Mouse (Mus musculus): ENCODE data around the gene Gm20708. TPM values are rescaled to one million over a fixed set of nuclear protein-coding genes. Genes with fewer than 3 reads are reported as not detected.
A peak's percentile ranks its signal among the peaks of the same experiment; 100 is the strongest.
"Not testable (repeated sequence)": the region's sequence is repeated elsewhere in the genome, so short reads cannot be mapped to it uniquely, and the experiment has no call there.

Gm20708 gene
- polyA plus RNA-seq, 1 experiment from 2014 or later: 0.18 TPM

DNA sequence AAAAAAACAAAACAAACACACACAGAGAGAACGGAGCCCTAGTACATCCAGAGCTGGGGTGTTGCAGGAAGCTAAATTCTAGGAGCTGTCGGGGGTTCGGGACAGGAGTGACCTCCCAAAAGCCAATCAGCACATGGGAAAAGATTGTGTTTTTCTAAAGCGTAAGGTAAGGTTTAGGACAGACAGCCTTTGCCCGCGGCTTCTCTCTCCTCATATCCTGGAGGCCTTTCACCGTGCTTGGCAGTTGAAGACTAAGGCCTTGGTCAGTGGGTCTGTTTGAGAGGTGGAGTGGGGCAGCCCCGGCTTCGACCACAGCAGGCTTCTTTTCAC, 26.8 kb upstream of the Gm20708 start:
- Histone ChIP-seq H3K36me3 (ENCODE audit: control insufficient read depth, insufficient read depth, low read length) (no peaks in the 10 kb centered on the region), H3K9ac (ENCODE audit: low read length) (peak overlapping the region; percentile 18; the same call in 1 of the 2 replicates), H3K4me2 (replicated peaks; ENCODE audit: low read depth) (peak overlapping the region; percentile 43), H3K4me1 (replicated peaks; ENCODE audit: control insufficient read depth, insufficient read depth) (peaks cover 9% of the 10 kb centered on the region), H3K27ac (replicated peaks) (peak overlapping the region; percentile 63), H3K27me3 (ENCODE audit: control insufficient read depth, insufficient read depth, low read length) (no peaks in the 10 kb centered on the region), H3K4me3 (ENCODE audit: low read depth, low read length) (peak overlapping the region; percentile 16; the same call in 1 of the 2 replicates), H3K9me3 (ENCODE audit: control insufficient read depth, low read length) (no peaks in the 10 kb centered on the region)
- ATAC-seq (ENCODE audit: low FRiP score, low TSS enrichment) (no peak), DNase-seq (ENCODE audit: low spot score) (no peak)
- TF ChIP-seq CTCF (IDR thresholded peaks at IDR 0.05; ENCODE audit: low read depth): no peak
- TF ChIP-seq EP300 (optimal IDR thresholded peaks at IDR 0.05): no peak
- WGBS: 63% methylated on average over 9 of the region's 9 CpGs

DNA sequence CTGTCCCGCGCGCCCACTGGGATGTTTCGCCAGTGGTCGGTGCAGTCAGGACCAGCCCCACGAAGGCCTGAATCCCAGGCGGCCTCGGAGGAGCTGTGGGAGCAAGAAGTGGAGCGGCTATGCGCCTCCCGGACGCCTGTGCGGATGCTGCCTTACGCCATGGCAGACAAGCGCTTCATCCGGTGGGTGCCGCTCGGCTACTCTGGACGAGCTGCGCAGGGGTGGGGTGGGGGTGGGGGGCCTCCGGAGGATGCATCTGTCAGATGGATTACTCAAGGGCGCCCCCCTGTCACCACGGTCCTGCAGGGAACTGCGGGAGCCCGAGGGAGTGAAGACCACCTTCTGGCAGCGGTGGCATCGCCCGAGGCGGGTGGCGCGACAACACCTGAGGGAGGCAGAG, 26.4 kb upstream of the Gm20708 start:
- no peaks in the 10 kb centered on the region for H3K36me3 ChIP-seq (ENCODE audit: control insufficient read depth, insufficient read depth, low read length)
- TF ChIP-seq CTCF (IDR thresholded peaks at IDR 0.05; ENCODE audit: low read depth): peak; percentile 58
- no peak for TF ChIP-seq EP300 (optimal IDR thresholded peaks at IDR 0.05)
- H3K27me3 ChIP-seq (ENCODE audit: control insufficient read depth, insufficient read depth, low read length): no peaks in the 10 kb centered on the region
- no peak for ATAC-seq (ENCODE audit: low FRiP score, low TSS enrichment)
- peaks cover 9% of the 10 kb centered on the region for H3K4me1 ChIP-seq (replicated peaks; ENCODE audit: control insufficient read depth, insufficient read depth)
- H3K4me2 ChIP-seq (replicated peaks; ENCODE audit: low read depth): peak overlapping the region; percentile 43
- H3K9me3 ChIP-seq (ENCODE audit: control insufficient read depth, low read length): no peaks in the 10 kb centered on the region
- peak overlapping the region; percentile 63 for H3K27ac ChIP-seq (replicated peaks)
- peak overlapping the region; percentile 16 for H3K4me3 ChIP-seq (ENCODE audit: low read depth, low read length)
- 14% methylated on average over 31 of the region's 31 CpGs for WGBS
- peak; percentile 53 for DNase-seq (ENCODE audit: low spot score)
- peak overlapping the region; percentile 35 for H3K9ac ChIP-seq (ENCODE audit: low read length)

- no peak for TF ChIP-seq CTCF (IDR thresholded peaks at IDR 0.05; ENCODE audit: low read depth)
- no peak for TF ChIP-seq EP300 (optimal IDR thresholded peaks at IDR 0.05)
- peak overlapping the region; percentile 35 for H3K9ac ChIP-seq (ENCODE audit: low read length)
- no peak overlapping the region for H3K4me3 ChIP-seq (ENCODE audit: low read depth, low read length)
- peaks cover 9% of the 10 kb centered on the region for H3K4me1 ChIP-seq (replicated peaks; ENCODE audit: control insufficient read depth, insufficient read depth)
- peak overlapping the region; percentile 43; the same call in 1 of the 2 replicates for H3K4me2 ChIP-seq (replicated peaks; ENCODE audit: low read depth)
- WGBS: 56% methylated on average over 10 of the region's 10 CpGs
- no peak overlapping the region for H3K27ac ChIP-seq (replicated peaks)
- peak; percentile 74 for DNase-seq (ENCODE audit: low spot score)
- H3K36me3 ChIP-seq (ENCODE audit: control insufficient read depth, insufficient read depth, low read length): no peaks in the 10 kb centered on the region
- no peaks in the 10 kb centered on the region for H3K9me3 ChIP-seq (ENCODE audit: control insufficient read depth, low read length)
- no peaks in the 10 kb centered on the region for H3K27me3 ChIP-seq (ENCODE audit: control insufficient read depth, insufficient read depth, low read length)
- peak; percentile 11; the same call in 1 of the 2 replicates for ATAC-seq (ENCODE audit: low FRiP score, low TSS enrichment)
Measured at GRCm38 (mm10) chr11:117783683-117784309, 25.7 kb upstream of the Gm20708 start.

GRCm38 (mm10) chr11:117786294-117786693, 23.2 kb upstream of the Gm20708 start:
- TF ChIP-seq CTCF (IDR thresholded peaks at IDR 0.05; ENCODE audit: low read depth) (peak; percentile 82), EP300 (optimal IDR thresholded peaks at IDR 0.05) (no peak)

GRCm38 (mm10) chr11:117788481-117788880, 21.0 kb upstream of the Gm20708 start:
- H3K4me3 ChIP-seq (ENCODE audit: low read depth, low read length); DNase-seq (ENCODE audit: low spot score); H3K27ac ChIP-seq (replicated peaks); H3K4me1 ChIP-seq (replicated peaks; ENCODE audit: control insufficient read depth, insufficient read depth); H3K27me3 ChIP-seq (ENCODE audit: control insufficient read depth, insufficient read depth, low read length); H3K9me3 ChIP-seq (ENCODE audit: control insufficient read depth, low read length); H3K9ac ChIP-seq (ENCODE audit: low read length); H3K36me3 ChIP-seq (ENCODE audit: control insufficient read depth, insufficient read depth, low read length); ATAC-seq (ENCODE audit: low FRiP score, low TSS enrichment); H3K4me2 ChIP-seq (replicated peaks; ENCODE audit: low read depth): not testable (repeated sequence)
- WGBS: 76% methylated on average over 7 of the region's 7 CpGs

More at GRCm38 (mm10) chr11:117786294-117786693, 23.2 kb upstream of the Gm20708 start:
- no peaks in the 10 kb centered on the region for H3K36me3 ChIP-seq (ENCODE audit: control insufficient read depth, insufficient read depth, low read length)
- no peak overlapping the region for H3K27ac ChIP-seq (replicated peaks)
- peaks cover 6% of the 10 kb centered on the region for H3K4me1 ChIP-seq (replicated peaks; ENCODE audit: control insufficient read depth, insufficient read depth)
- no peak overlapping the region for H3K4me3 ChIP-seq (ENCODE audit: low read depth, low read length)
- DNase-seq (ENCODE audit: low spot score): peak; percentile 82
- no peak overlapping the region for H3K9ac ChIP-seq (ENCODE audit: low read length)
- no peak overlapping the region for H3K4me2 ChIP-seq (replicated peaks; ENCODE audit: low read depth)
- no peaks in the 10 kb centered on the region for H3K9me3 ChIP-seq (ENCODE audit: control insufficient read depth, low read length)
- no peaks in the 10 kb centered on the region for H3K27me3 ChIP-seq (ENCODE audit: control insufficient read depth, insufficient read depth, low read length)
- 20% methylated on average over 10 of the region's 10 CpGs for WGBS
- no peak for ATAC-seq (ENCODE audit: low FRiP score, low TSS enrichment)

GRCm38 (mm10) chr11:117790286-117790685, 19.2 kb upstream of the Gm20708 start:
- Histone ChIP-seq H3K27ac (replicated peaks) (peak overlapping the region; percentile 91), H3K36me3 (ENCODE audit: control insufficient read depth, insufficient read depth, low read length) (no peaks in the 10 kb centered on the region), H3K4me1 (replicated peaks; ENCODE audit: control insufficient read depth, insufficient read depth) (no peaks in the 10 kb centered on the region), H3K4me3 (ENCODE audit: low read depth, low read length) (peak overlapping the region; percentile 18), H3K27me3 (ENCODE audit: control insufficient read depth, insufficient read depth, low read length) (no peaks in the 10 kb centered on the region), H3K9me3 (ENCODE audit: control insufficient read depth, low read length) (no peaks in the 10 kb centered on the region), H3K4me2 (replicated peaks; ENCODE audit: low read depth) (peak overlapping the region; percentile 52), H3K9ac (ENCODE audit: low read length) (peak overlapping the region; percentile 43; the same call in 1 of the 2 replicates)
- DNase-seq (ENCODE audit: low spot score) (peak; percentile 89), ATAC-seq (ENCODE audit: low FRiP score, low TSS enrichment) (peak; percentile 46)
- peak; percentile 85 for TF ChIP-seq CTCF (IDR thresholded peaks at IDR 0.05; ENCODE audit: low read depth)
- TF ChIP-seq EP300 (optimal IDR thresholded peaks at IDR 0.05): no peak
- 8% methylated on average over 13 of the region's 14 CpGs for WGBS

Measured in stomach, postnatal 0 days (tissue).